ENCODE assay signal across 10 mouse cellular contexts in genomic region chr6:125051237-125051636, GRCm38 (mm10). TPM values are rescaled to one million over a fixed set of nuclear protein-coding genes. Genes with fewer than 3 reads are reported as not detected.
DNase-seq lines count a peak whose midpoint lies in the region; ATAC-seq and TF ChIP-seq lines count a peak whose summit lies in the region.
"Had no signal": no experiment of that assay in that cellular context is flagged by ENCODE, and none has a peak within 500 bp of the region (broad histone marks: within the 10 kb centered on the region; RNA-seq: fewer than 3 reads in every experiment).

No protein-coding gene starts in this region.

- H3K27me3 ChIP-seq in forebrain, postnatal 0 days (ENCODE audit: insufficient read depth, low read length), result no peaks in the 10 kb centered on the region
- no peaks in the 10 kb centered on the region for H3K27me3 ChIP-seq in forebrain, embryonic 12.5 days
- no peaks in the 10 kb centered on the region for H3K27me3 ChIP-seq in stomach, postnatal 0 days (ENCODE audit: control insufficient read depth, insufficient read depth, low read length)
- H3K27me3 ChIP-seq: embryonic facial prominence, embryonic 13.5 days had no signal

- TF ChIP-seq EP300 in stomach, postnatal 0 days (optimal IDR thresholded peaks at IDR 0.05), result no peak

- H3K4me3 ChIP-seq in forebrain, postnatal 0 days (ENCODE audit: low read depth, low read length), result no peak overlapping the region
- no peak overlapping the region for H3K4me3 ChIP-seq in forebrain, embryonic 12.5 days (replicated peaks)
- no peak overlapping the region for H3K4me3 ChIP-seq in lung, adult 2 months (replicated peaks; ENCODE audit: extremely low read depth, low read depth, low read length)
- H3K4me3 ChIP-seq in stomach, postnatal 0 days (ENCODE audit: low read depth, low read length), result no peak overlapping the region
- H3K4me3 ChIP-seq: embryonic facial prominence, embryonic 13.5 days had no signal

- H3K4me1 ChIP-seq in forebrain, postnatal 0 days (ENCODE audit: insufficient read depth), result no peaks in the 10 kb centered on the region
- H3K4me1 ChIP-seq in forebrain, embryonic 12.5 days, result no peaks in the 10 kb centered on the region
- no peaks in the 10 kb centered on the region for H3K4me1 ChIP-seq in lung, adult 2 months (ENCODE audit: control insufficient read depth, insufficient read depth, low read length)
- no peaks in the 10 kb centered on the region for H3K4me1 ChIP-seq in stomach, postnatal 0 days (replicated peaks; ENCODE audit: control insufficient read depth, insufficient read depth)
- H3K4me1 ChIP-seq: embryonic facial prominence, embryonic 13.5 days had no signal

- no peak overlapping the region for H3K27ac ChIP-seq in forebrain, postnatal 0 days (ENCODE audit: low read depth, low read length)
- no peak overlapping the region for H3K27ac ChIP-seq in forebrain, embryonic 12.5 days
- H3K27ac ChIP-seq in stomach, postnatal 0 days (replicated peaks), result no peak overlapping the region
- H3K27ac ChIP-seq: embryonic facial prominence, embryonic 13.5 days had no signal

- no peaks in the 10 kb centered on the region for H3K9me3 ChIP-seq in forebrain, postnatal 0 days (ENCODE audit: low read length)
- H3K9me3 ChIP-seq in forebrain, embryonic 12.5 days, result no peaks in the 10 kb centered on the region
- H3K9me3 ChIP-seq in stomach, postnatal 0 days (ENCODE audit: control insufficient read depth, low read length), result no peaks in the 10 kb centered on the region
- H3K9me3 ChIP-seq: embryonic facial prominence, embryonic 13.5 days had no signal

- WGBS in forebrain, postnatal 0 days, result 66% methylated on average over 5 of the region's 5 CpGs
- 71% methylated on average over 5 of the region's 5 CpGs for WGBS in forebrain, embryonic 12.5 days
- WGBS in lung, adult 2 months, result 59% methylated on average over 5 of the region's 5 CpGs
- 65% methylated on average over 5 of the region's 5 CpGs for WGBS in stomach, postnatal 0 days

- H3K36me3 ChIP-seq in forebrain, postnatal 0 days (ENCODE audit: insufficient read depth), result peaks cover 64% of the 10 kb centered on the region
- H3K36me3 ChIP-seq in forebrain, embryonic 12.5 days (replicated peaks), result peaks cover 79% of the 10 kb centered on the region
- peaks cover 32% of the 10 kb centered on the region for H3K36me3 ChIP-seq in stomach, postnatal 0 days (ENCODE audit: control insufficient read depth, insufficient read depth, low read length)

- no peak for TF ChIP-seq POLR2A in lung, adult 2 months (IDR thresholded peaks at IDR 0.05; ENCODE audit: borderline replicate concordance, extremely low read depth, low read depth, low read length)

- ATAC-seq in forebrain, postnatal 0 days, result no peak
- ATAC-seq in forebrain, embryonic 12.5 days (ENCODE audit: low FRiP score), result no peak
- no peak for ATAC-seq in stomach, postnatal 0 days (ENCODE audit: low FRiP score, low TSS enrichment)

- TF ChIP-seq CTCF in forebrain, postnatal 0 days (IDR thresholded peaks at IDR 0.05; ENCODE audit: low read depth), result peak; percentile 44; the same call in 1 of the 2 replicates
- peak; percentile 46 for TF ChIP-seq CTCF in lung, adult 2 months (IDR thresholded peaks at IDR 0.05; ENCODE audit: insufficient read depth, low read length)
- TF ChIP-seq CTCF in stomach, postnatal 0 days (IDR thresholded peaks at IDR 0.05; ENCODE audit: low read depth), result peak; percentile 60

- no peak overlapping the region for H3K9ac ChIP-seq in forebrain, postnatal 0 days
- H3K9ac ChIP-seq in forebrain, embryonic 12.5 days, result no peak overlapping the region
- H3K9ac ChIP-seq in stomach, postnatal 0 days (ENCODE audit: low read length), result no peak overlapping the region
- H3K9ac ChIP-seq: embryonic facial prominence, embryonic 13.5 days had no signal

- no peak for DNase-seq in forebrain, postnatal 0 days
- no peak for DNase-seq in lung, adult 2 months
- DNase-seq in lung, postnatal 4 days, result no peak
- peak; percentile 32 for DNase-seq in T-cell, adult 2 months (ENCODE audit: low spot score)
- no peak for DNase-seq in stomach, postnatal 0 days (ENCODE audit: low spot score)
- DNase-seq in gastrocnemius, adult 8-10 months (ENCODE audit: low spot score in 2 of 2), result no peak
- no peak for DNase-seq in left cerebral cortex, adult 9 months (ENCODE audit: low spot score in 2 of 2)
- DNase-seq: heart, postnatal 36 days had no signal

- no peak overlapping the region for H3K4me2 ChIP-seq in forebrain, postnatal 0 days (ENCODE audit: low read depth)
- no peak overlapping the region for H3K4me2 ChIP-seq in forebrain, embryonic 12.5 days
- no peak overlapping the region for H3K4me2 ChIP-seq in stomach, postnatal 0 days (replicated peaks; ENCODE audit: low read depth)
- H3K4me2 ChIP-seq: embryonic facial prominence, embryonic 13.5 days had no signal

RNA-seq across cellular contexts. Expression of gene Acrbp, which starts 1.7 kb away (rescaled TPM):
- total RNA-seq in forebrain, postnatal 0 days (2014; rRNA removed), result 11.3 and 12.2 TPM in 2 replicates
- polyA plus RNA-seq in forebrain, postnatal 0 days (2015; fragmentation: Nextera tagmentation; extraction: Ambion mirVana), result 11.4 and 13.8 TPM in 2 replicates
- polyA plus RNA-seq in forebrain, embryonic 12.5 days (2016; fragmentation: Nextera tagmentation; extraction: Ambion mirVana), result 14.7 and 17.7 TPM in 2 replicates
- 23.7 TPM in 2 replicates for polyA plus RNA-seq in lung, adult 2 months (2012; rRNA removed)
- 2.5 and 2.6 TPM in 2 replicates for polyA plus RNA-seq in stomach, postnatal 0 days (2015; fragmentation: Nextera tagmentation; extraction: Ambion mirVana)
- 1 to 10 TPM in 3 of 4 experiments, under 1 TPM in 1; 0.97 to 2.5 (median 1.5) TPM for total RNA-seq in gastrocnemius, adult 8-10 months (2022)

RNA-seq across cellular contexts. Expression of gene Ing4, which starts 11.7 kb away (rescaled TPM):
- 83.4 and 103 TPM in 2 replicates for total RNA-seq in forebrain, postnatal 0 days (2014; rRNA removed)
- 102 and 111 TPM in 2 replicates for polyA plus RNA-seq in forebrain, postnatal 0 days (2015; fragmentation: Nextera tagmentation; extraction: Ambion mirVana)
- 163 and 164 TPM in 2 replicates for polyA plus RNA-seq in forebrain, embryonic 12.5 days (2016; fragmentation: Nextera tagmentation; extraction: Ambion mirVana)
- 30.3 and 50.5 TPM in 2 replicates for polyA plus RNA-seq in lung, adult 2 months (2012; rRNA removed)
- 72.5 and 77.4 TPM in 2 replicates for polyA plus RNA-seq in stomach, postnatal 0 days (2015; fragmentation: Nextera tagmentation; extraction: Ambion mirVana)
- 10 to 100 TPM; 19.8 to 22.3 (median 20.7) TPM for total RNA-seq in gastrocnemius, adult 8-10 months (2022)

RNA-seq across cellular contexts. Expression of gene Lpar5, which starts 16.5 kb away (rescaled TPM):
- total RNA-seq in forebrain, postnatal 0 days (2014; rRNA removed), result 0.38 and 0.71 TPM in 2 replicates
- 0.59 and 0.61 TPM in 2 replicates for polyA plus RNA-seq in forebrain, postnatal 0 days (2015; fragmentation: Nextera tagmentation; extraction: Ambion mirVana)
- 0.31 TPM in 1 of 2 replicates, not detected in the other for polyA plus RNA-seq in forebrain, embryonic 12.5 days (2016; fragmentation: Nextera tagmentation; extraction: Ambion mirVana)
- polyA plus RNA-seq in lung, adult 2 months (2012; rRNA removed), result 6.5 and 13.9 TPM in 2 replicates
- 6.4 and 7.0 TPM in 2 replicates for polyA plus RNA-seq in stomach, postnatal 0 days (2015; fragmentation: Nextera tagmentation; extraction: Ambion mirVana)
- total RNA-seq in gastrocnemius, adult 8-10 months (2022), result under 1 TPM in 1 of 4 experiments, not detected in 3; 0.20 TPM

RNA-seq across cellular contexts. Expression of gene Zfp384, which starts 42.3 kb away (rescaled TPM):
- total RNA-seq in forebrain, postnatal 0 days (2014; rRNA removed), result 24.7 and 34.5 TPM in 2 replicates
- polyA plus RNA-seq in forebrain, postnatal 0 days (2015; fragmentation: Nextera tagmentation; extraction: Ambion mirVana), result 7.2 and 8.4 TPM in 2 replicates
- polyA plus RNA-seq in forebrain, embryonic 12.5 days (2016; fragmentation: Nextera tagmentation; extraction: Ambion mirVana), result 16.7 and 19.1 TPM in 2 replicates
- 44.8 and 48.4 TPM in 2 replicates for polyA plus RNA-seq in lung, adult 2 months (2012; rRNA removed)
- 7.0 and 7.2 TPM in 2 replicates for polyA plus RNA-seq in stomach, postnatal 0 days (2015; fragmentation: Nextera tagmentation; extraction: Ambion mirVana)
- total RNA-seq in gastrocnemius, adult 8-10 months (2022), result 10 to 100 TPM; 24.3 to 29.7 (median 27.4) TPM

RNA-seq across cellular contexts. Expression of gene Chd4, which starts 44.5 kb away (rescaled TPM):
- total RNA-seq in forebrain, postnatal 0 days (2014; rRNA removed), result 121 and 141 TPM in 2 replicates
- polyA plus RNA-seq in forebrain, postnatal 0 days (2015; fragmentation: Nextera tagmentation; extraction: Ambion mirVana), result 53.3 and 72.6 TPM in 2 replicates
- 120 and 124 TPM in 2 replicates for polyA plus RNA-seq in forebrain, embryonic 12.5 days (2016; fragmentation: Nextera tagmentation; extraction: Ambion mirVana)
- polyA plus RNA-seq in lung, adult 2 months (2012; rRNA removed), result 108 and 129 TPM in 2 replicates
- polyA plus RNA-seq in stomach, postnatal 0 days (2015; fragmentation: Nextera tagmentation; extraction: Ambion mirVana), result 28.1 and 36.6 TPM in 2 replicates
- total RNA-seq in gastrocnemius, adult 8-10 months (2022), result 10 to 100 TPM; 72.6 to 77.3 (median 74.3) TPM
